ENCODE assay signal across 12 mouse cellular contexts in the genomic region with DNA sequence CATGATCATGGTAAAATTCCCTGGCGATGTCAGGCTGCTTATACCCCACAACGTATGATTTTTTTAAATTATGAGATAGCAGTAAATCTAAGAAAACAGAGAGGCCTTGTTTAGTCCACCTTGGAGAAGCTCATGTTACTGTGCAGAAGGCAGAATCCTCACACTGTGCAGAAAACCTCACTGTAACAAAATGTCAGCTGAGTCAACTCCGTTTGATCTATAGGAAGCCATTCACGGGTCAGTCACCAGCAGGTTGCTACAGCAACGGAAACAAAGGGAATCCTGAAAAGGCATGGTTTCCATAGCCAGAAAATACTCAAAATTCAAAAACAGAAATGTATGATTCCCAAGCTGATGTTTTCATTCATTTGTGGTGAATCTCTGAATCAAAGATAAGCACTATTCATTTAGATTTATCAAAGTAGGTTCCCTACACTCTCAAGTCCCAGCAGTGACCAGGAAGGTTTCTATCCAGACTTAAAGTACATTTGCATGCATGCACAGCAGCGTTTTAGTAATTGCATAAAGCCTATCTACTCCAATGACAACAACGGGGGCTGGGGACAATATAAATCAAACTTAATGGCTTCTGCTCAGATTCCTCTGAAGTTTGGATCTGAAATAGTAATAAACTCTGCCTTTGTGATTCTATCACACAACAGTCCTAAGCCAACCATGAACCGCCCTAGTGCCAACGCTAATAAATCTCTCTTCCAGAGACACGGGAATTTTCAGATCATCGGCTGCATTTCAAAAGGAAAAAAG. TPM values are rescaled to one million over a fixed set of nuclear protein-coding genes. Genes with fewer than 3 reads are reported as not detected.
DNase-seq lines count a peak whose midpoint lies in the region; ATAC-seq and TF ChIP-seq lines count a peak whose summit lies in the region.
"Had no signal": no experiment of that assay in that cellular context is flagged by ENCODE, and none has a peak within 500 bp of the region (broad histone marks: within the 10 kb centered on the region; RNA-seq: fewer than 3 reads in every experiment).

No protein-coding gene starts in this region.

- H3K4me2 ChIP-seq in kidney, embryonic 14.5 days (replicated peaks; ENCODE audit: low read depth, low read length), result peak overlapping the region; percentile 12; the same call in 1 of the 2 replicates
- H3K4me2 ChIP-seq in limb, embryonic 15.5 days, result no peak overlapping the region
- H3K4me2 ChIP-seq in neural tube, embryonic 13.5 days, result peak overlapping the region; percentile 36
- H3K4me2 ChIP-seq: embryonic facial prominence, embryonic 13.5 days; heart, embryonic 15.5 days; liver, embryonic 15.5 days had no signal

- no peak for DNase-seq in kidney, postnatal 25 days
- no peak for DNase-seq in frontal cortex, postnatal 14 days (ENCODE audit: low spot score in 2 of 2)
- no peak for DNase-seq in T-cell, adult 2 months (ENCODE audit: low spot score)
- no peak for DNase-seq in frontal cortex, adult 2 months (ENCODE audit: extremely low spot score in 1 of 2, low spot score in 1 of 2)

- H3K36me3 ChIP-seq in kidney, embryonic 14.5 days (ENCODE audit: control insufficient read depth, insufficient read depth, low read length), result no peaks in the 10 kb centered on the region
- peaks cover 32% of the 10 kb centered on the region for H3K36me3 ChIP-seq in limb, embryonic 15.5 days
- no peaks in the 10 kb centered on the region for H3K36me3 ChIP-seq in neural tube, embryonic 13.5 days
- H3K36me3 ChIP-seq: heart, embryonic 15.5 days; liver, embryonic 15.5 days had no signal

- no peak overlapping the region for H3K9ac ChIP-seq in kidney, embryonic 14.5 days (ENCODE audit: low read depth, low read length)
- no peak overlapping the region for H3K9ac ChIP-seq in limb, embryonic 15.5 days
- no peak overlapping the region for H3K9ac ChIP-seq in neural tube, embryonic 13.5 days
- H3K9ac ChIP-seq: embryonic facial prominence, embryonic 13.5 days; heart, embryonic 15.5 days; liver, embryonic 15.5 days had no signal

- 0 out of 2 replicates have a peak overlapping the region, but pooled peaks have one; percentile 30 for H3K27ac ChIP-seq in kidney, embryonic 14.5 days (ENCODE audit: low read depth, low read length)
- H3K27ac ChIP-seq in embryonic fibroblast, embryonic 13.5 days (ENCODE audit: insufficient read depth, low read length), result peak overlapping the region; percentile 28
- H3K27ac ChIP-seq in limb, embryonic 15.5 days, result peak overlapping the region; percentile 30
- peak overlapping the region; percentile 62 for H3K27ac ChIP-seq in neural tube, embryonic 13.5 days (replicated peaks)
- H3K27ac ChIP-seq: embryonic facial prominence, embryonic 13.5 days; heart, embryonic 15.5 days; liver, embryonic 15.5 days had no signal

- no peaks in the 10 kb centered on the region for H3K9me3 ChIP-seq in kidney, embryonic 14.5 days (ENCODE audit: control insufficient read depth, low read length)
- no peaks in the 10 kb centered on the region for H3K9me3 ChIP-seq in limb, embryonic 15.5 days
- no peaks in the 10 kb centered on the region for H3K9me3 ChIP-seq in neural tube, embryonic 13.5 days
- H3K9me3 ChIP-seq: embryonic facial prominence, embryonic 13.5 days; heart, embryonic 15.5 days; liver, embryonic 15.5 days had no signal

- peak; percentile 97 for ATAC-seq in kidney, embryonic 14.5 days (ENCODE audit: low FRiP score, low TSS enrichment)
- ATAC-seq in limb, embryonic 15.5 days (ENCODE audit: insufficient number of reproducible peaks, low FRiP score, low TSS enrichment, low read depth), result no peak
- peak; percentile 94 for ATAC-seq in neural tube, embryonic 13.5 days (ENCODE audit: low read depth)
- ATAC-seq: intestine, embryonic 16.5 days had no signal

- no peak overlapping the region for H3K4me3 ChIP-seq in kidney, embryonic 14.5 days (ENCODE audit: low read length)
- no peak overlapping the region for H3K4me3 ChIP-seq in embryonic fibroblast, embryonic 13.5 days (ENCODE audit: insufficient read depth, low read length)
- H3K4me3 ChIP-seq in limb, embryonic 15.5 days, result no peak overlapping the region
- H3K4me3 ChIP-seq in neural tube, embryonic 13.5 days, result no peak overlapping the region
- H3K4me3 ChIP-seq: embryonic facial prominence, embryonic 13.5 days; heart, embryonic 15.5 days; liver, embryonic 15.5 days had no signal

- no peak for TF ChIP-seq POLR2A in embryonic fibroblast, embryonic 13.5 days (IDR thresholded peaks at IDR 0.05; ENCODE audit: low read depth, low read length)

- 13% methylated on average over 11 of the region's 11 CpGs for WGBS in kidney, embryonic 14.5 days
- WGBS in limb, embryonic 15.5 days, result 57% methylated on average over 11 of the region's 11 CpGs
- WGBS in neural tube, embryonic 13.5 days, result 7% methylated on average over 11 of the region's 11 CpGs

- no peak for TF ChIP-seq CTCF in embryonic fibroblast, embryonic 13.5 days (IDR thresholded peaks at IDR 0.05; ENCODE audit: borderline replicate concordance, insufficient read depth, low read length)

- H3K27me3 ChIP-seq in kidney, embryonic 14.5 days (ENCODE audit: control insufficient read depth, insufficient read depth, low read length), result no peaks in the 10 kb centered on the region
- no peaks in the 10 kb centered on the region for H3K27me3 ChIP-seq in limb, embryonic 15.5 days
- no peaks in the 10 kb centered on the region for H3K27me3 ChIP-seq in neural tube, embryonic 13.5 days
- H3K27me3 ChIP-seq: embryonic facial prominence, embryonic 13.5 days; heart, embryonic 15.5 days; liver, embryonic 15.5 days had no signal

- peaks cover 10% of the 10 kb centered on the region for H3K4me1 ChIP-seq in kidney, embryonic 14.5 days (ENCODE audit: control insufficient read depth, insufficient read depth, low read length)
- peaks cover 5% of the 10 kb centered on the region; the same call in 1 of the 2 replicates for H3K4me1 ChIP-seq in embryonic fibroblast, embryonic 13.5 days (ENCODE audit: control insufficient read depth, insufficient read depth, low read length)
- H3K4me1 ChIP-seq in limb, embryonic 15.5 days, result no peaks in the 10 kb centered on the region
- peaks cover 18% of the 10 kb centered on the region for H3K4me1 ChIP-seq in neural tube, embryonic 13.5 days (replicated peaks)
- H3K4me1 ChIP-seq: embryonic facial prominence, embryonic 13.5 days; heart, embryonic 15.5 days; liver, embryonic 15.5 days had no signal

RNA-seq across cellular contexts. Expression of gene Col12a1, which starts 28.7 kb away (rescaled TPM):
- polyA plus RNA-seq in kidney, embryonic 14.5 days (2014; fragmentation: Nextera tagmentation; extraction: Ambion mirVana), result 25.9 and 38.6 TPM in 2 replicates
- 1,043 and 1,276 TPM in 2 replicates for polyA plus RNA-seq in embryonic fibroblast, embryonic 13.5 days (2011; ENCODE audit: insufficient read length, low read depth, missing spikeins)
- polyA plus RNA-seq in limb, embryonic 15.5 days (2015; fragmentation: Nextera tagmentation; extraction: Ambion mirVana), result 180 and 191 TPM in 2 replicates
- 12.1 and 15.6 TPM in 2 replicates for polyA plus RNA-seq in neural tube, embryonic 13.5 days (2015; fragmentation: Nextera tagmentation; extraction: Ambion mirVana)
- 15.0 and 16.1 TPM in 2 replicates for polyA plus RNA-seq in frontal cortex, adult 2 months (2012; rRNA removed)
